Mouse (Mus musculus) gastrocnemius, postnatal 25 days (tissue): Measurements from ENCODE around the gene Ttc27. TPM values are rescaled to one million over a fixed set of nuclear protein-coding genes. Genes with fewer than 3 reads are reported as not detected.

Experiments used
- DNase-seq: peaks from one replicate; pipeline ENCODE4 v3.0.0; 2022
- total RNA-seq, 2 experiments: library from RNA; stranded (reverse); gene quantifications; 1 replicate in 1 of 2; 2 replicates in 1 of 2; pipeline ENCODE4 v1.2.3; 2021

The Ttc27 gene
- total RNA-seq, 2 experiments from 2014 or later = 9.1 to 12.6 TPM

DNA sequence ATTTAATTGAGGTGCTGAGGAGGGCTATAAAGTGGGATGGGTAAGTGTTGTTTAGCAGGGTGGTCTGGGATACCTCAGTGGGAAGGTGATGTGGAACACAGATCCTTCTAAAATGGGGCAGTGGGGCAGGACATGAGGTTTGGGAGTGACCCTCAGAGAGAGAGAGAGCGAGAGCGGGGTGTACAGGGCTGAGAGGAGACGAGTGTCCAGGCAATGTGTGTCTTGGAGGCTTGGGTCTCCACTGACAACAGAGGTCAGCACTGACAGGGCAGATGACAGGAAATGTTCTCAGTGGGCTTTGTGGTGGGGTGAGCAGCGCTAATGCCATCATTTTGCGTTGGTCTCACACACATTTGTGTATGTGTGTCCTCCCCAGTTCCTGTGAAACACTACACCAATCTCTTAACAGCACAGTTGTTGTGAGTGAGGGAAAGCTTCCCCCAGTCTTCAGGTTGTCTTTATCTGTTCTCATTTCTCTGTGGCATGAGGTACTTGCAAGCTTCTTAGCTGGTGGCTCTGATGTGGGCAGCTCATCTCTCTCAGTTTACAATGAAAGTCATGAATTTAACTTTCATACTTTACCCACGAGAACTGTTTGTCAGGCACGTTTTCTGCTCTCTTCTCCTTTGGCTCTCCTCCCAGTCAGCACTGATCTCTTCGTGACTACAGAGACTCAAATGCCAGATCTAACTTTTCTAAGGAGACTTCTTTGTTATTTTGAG is 35.5 kb downstream of the Ttc27 start:
- DNase-seq = no peak

DNA sequence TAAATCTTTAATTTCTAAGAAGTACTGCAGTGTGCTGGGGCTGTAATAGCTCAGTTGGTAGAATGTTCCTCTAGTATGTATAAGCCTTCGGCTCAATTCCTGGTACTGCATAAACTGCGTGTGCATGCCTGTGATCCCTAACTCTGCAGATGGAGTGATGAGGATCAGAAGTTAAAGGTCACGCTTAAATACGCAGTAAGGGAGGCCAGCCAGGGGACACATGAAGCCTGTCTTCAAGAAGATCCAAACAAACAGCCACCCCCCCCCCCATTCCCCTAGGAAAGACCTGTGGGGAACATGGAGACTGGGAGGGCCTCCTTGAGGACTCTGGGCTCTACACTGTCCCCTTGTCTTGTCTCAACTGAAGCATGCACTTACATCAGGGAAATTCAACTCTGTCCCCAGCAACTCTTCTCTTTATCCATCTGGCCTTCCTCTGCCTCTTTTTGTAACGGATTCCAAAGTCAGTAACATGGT is 36.1 kb downstream of the Ttc27 start:
- no peak for DNase-seq

DNA sequence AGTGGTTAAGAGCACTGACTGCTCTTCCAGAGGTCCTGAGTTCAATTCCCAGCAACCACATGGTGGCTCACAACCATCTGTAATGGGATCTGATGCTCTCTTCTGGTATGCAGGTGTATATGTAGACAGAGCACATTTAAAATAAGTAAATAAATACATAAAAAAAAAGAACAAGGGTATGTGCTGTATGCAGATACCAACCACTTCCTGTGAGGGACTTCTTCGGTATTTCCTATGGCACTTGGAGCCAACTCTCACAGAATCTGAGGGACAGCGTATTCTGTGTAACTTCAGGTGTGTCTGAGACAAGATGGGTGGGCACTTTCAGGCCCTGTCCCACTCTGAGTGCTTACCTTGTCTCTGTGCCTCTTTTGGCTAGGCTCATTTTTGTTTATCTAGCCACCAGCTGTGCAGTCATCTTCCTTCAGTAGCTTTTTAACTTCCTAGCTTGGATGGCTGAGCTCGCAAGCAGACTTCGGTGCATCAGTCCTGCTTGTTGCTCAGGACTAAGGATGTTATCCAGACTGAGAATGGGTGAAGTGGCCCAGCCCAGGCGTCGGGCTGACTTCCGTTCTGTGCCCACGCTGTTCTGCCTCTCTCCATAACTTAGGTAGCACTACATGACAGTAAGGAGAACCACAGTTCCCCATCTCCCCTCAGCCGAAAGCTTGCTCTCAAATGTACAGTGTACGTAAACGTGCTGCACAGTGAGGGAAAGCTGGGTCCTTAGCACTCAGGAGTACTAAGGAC is 37.0 kb downstream of the Ttc27 start:
- no peak for DNase-seq

DNA sequence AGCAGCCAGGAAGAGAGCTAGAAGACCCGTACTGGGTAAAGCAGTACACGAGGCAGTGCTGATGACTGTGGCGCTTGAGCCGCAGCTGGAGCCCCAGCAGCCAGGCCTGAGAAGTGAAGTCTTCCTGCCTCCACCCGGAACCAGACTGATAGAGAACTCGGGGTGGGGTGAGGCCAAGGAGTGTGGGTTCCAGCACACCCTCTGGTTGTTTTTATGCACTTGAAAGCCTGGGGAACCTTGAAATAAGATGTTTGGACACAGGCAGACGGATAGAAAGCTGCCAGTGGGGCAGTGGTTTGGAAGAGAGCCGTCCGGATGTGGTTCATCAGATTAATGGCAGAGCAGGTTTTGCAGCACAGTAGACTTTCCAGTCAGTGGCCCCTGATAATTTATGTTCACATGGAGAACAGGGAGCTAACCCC is 51.9 kb downstream of the Ttc27 start:
- DNase-seq = no peak

DNA sequence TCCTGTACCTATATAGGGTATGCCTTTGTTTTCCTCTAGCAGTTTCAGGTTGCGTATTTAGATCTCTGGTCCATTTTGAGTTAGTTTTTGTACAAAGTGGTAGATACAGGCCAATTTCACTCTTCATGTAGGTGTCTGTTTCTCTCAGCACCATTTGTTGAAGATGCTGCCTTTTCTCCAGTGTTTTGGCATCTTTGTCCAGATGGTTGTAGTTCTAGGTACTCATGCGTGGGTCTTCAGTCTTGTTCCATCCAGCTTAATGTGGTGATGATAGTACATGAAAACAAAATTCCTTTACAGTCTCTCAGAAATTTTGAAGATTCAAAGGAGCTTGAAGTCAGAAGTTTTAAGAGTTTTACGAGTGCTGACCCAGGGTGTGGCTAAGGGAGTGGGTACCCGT is 54.8 kb downstream of the Ttc27 start:
- DNase-seq = no peak

DNA sequence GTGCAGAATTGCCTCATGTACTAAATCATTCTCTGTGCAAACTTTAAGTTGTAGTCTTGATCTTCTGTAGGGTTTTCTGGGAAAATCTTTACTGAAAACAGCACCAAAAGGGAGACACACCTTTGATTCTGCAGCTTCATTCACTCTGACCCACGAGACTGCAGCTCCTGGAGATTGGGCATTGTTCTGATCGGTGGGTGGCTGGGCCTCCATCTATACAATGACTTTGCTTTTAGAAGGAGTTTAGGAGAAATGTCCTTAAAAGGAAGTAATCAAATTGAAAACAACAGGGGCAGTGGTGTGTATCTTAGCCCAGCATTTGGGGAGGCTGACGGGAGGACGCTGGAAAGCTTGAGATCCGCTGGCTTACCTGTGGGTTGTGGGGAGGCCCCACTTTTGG is 56.0 kb downstream of the Ttc27 start:
- DNase-seq = no peak

DNA sequence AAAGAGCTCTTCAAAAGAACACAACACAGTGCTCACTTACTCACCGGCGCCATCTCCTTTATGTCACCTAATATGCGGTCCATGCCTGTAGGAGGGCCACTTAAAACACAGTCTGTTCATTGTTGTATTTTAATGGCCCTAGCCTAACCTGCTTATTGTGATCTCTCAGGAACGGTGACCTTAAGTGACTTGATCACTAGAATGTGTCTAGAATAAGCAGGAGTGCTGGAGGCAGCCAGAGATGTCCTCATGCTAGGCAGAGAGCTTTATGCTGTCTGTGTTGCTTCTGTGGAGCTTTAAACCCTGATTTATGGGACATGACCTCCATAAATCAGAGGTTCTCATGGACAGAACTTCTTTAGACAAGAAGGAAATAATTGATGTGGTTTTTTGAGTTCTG is 62.6 kb downstream of the Ttc27 start:
- DNase-seq = no peak

DNA sequence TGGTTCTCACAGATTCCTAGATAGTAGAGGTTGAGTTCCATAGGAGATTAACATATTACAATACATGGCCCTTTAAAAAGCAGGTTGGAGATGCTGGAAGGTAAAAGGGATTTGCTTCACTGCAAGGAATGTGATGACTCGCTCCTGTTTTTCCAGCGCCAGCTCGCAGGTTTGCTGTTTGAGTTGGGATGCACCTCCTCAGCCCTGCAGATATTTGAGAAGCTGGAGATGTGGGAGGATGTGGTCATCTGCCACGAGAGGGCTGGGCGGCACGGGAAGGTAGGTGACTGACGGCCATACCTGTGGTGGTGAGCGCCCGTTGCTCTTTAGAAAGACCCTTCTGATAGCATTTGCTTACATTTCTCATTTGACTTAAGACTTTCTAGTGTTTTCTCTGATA is 63.1 kb downstream of the Ttc27 start:
- no peak for DNase-seq

DNA sequence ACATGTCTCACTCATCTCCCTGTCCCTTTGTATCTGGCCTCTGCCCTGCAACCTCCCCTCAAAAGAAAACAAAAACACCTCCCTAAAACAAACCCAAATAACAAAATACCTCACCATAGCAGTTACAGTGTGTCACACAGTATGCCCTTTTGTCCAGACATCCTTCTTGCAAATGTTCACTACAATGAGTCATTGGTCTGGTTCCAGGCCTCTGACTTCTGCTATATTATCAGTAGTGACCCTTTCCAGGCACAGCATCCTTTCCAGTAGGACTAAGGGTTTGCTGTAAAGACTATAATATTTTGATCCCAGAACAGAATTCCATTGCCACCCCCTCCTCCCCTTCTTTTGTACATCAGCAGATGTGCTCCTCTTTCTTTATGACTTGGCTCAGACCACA is 64.4 kb downstream of the Ttc27 start:
- DNase-seq = no peak

DNA sequence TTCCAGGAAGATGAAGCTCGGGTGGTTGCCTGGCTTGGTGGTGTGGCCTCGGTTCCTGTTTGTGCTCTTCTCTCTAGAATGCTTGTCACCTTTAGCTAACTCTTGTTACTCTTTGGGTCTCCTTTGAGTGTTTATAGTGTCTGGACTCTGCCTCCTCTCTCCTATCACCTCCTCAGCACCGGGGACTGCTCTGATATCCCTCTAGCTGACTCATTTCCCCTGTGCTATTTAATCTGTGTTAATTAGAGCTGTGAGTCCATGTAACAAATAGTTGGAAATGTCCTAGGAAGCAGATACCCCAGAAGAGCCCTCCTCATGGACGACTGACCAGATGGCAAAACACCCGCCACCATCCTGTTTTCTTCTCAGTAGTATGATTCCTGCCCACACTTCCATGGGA is 68.1 kb downstream of the Ttc27 start:
- no peak for DNase-seq

DNA sequence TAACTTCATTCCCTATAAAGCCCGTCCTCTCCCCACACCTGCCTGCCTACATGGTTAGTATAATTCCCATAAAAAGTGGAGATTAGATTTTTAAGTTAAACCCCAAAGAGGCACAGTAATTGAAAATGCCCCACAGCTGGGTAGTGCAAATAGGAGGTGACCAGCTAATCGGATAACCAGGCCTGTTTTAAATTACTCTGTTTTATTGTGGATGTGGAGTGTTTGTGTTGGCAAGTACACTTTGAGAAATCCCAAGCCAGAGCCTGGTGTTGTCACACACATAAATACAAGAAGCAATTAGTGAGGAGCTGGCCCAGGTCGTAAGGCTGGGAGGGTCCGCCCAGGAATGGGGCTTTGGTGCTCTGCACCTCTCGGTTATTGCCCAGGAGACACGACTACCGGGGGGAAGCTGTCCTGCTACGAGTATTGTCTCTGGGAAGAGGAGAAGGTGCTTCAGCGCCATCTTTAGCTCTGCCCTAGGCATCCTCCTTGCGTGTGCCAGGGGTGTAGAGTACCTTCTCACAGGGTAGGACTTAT is 68.7 kb downstream of the Ttc27 start:
- DNase-seq = no peak

DNA sequence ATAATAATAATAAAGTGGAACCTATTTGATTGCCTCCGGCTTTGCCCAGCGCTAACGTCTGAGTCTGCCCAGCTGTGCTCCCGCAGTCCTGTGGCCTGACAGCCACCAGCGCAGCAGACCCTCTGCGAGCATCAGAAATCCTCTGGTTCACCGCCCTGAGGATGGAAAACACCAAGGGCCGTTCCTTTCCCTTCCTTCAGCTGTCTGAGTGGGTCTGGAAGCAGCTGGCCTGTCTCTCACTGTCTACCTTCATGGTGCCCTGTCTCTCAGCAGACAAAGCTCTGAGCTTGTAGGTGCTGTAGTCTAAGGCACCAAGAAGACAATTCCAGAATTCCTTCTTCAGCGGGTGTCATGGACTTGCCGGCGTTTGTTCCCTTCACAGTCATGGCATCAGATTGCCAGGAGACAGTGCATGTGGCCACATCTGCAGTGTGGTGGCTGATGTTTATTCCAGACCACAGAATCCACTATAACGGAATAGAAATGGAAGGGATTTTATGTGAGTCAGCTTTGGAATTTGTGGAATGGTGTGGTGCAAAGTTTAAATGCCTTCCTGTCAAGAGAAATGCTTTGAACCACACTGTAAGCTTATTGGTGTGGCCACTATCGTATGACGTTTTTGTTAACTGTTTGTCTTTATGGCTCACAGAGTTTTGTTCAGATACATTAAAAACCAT is 78.6 kb downstream of the Ttc27 start:
- no peak for DNase-seq

DNA sequence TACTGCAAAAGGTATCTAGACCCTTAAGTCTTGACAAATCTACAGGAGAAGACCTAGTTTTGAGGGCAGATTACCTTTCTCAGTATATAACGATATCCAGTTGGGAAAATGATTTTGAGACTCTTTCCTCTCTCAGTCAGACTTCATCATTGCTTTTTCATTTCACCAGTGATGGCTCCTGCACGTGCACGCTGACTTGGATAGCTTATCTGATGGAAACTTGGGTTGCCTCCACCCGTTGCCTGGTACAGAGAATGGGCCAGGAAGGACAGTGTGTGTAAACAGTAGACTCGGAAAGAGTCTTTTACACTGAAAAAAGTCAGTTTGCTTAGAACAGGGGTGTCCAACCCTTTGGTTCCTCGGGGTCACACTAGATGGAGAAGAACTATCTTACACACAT is 82.3 kb downstream of the Ttc27 start:
- DNase-seq = no peak

DNA sequence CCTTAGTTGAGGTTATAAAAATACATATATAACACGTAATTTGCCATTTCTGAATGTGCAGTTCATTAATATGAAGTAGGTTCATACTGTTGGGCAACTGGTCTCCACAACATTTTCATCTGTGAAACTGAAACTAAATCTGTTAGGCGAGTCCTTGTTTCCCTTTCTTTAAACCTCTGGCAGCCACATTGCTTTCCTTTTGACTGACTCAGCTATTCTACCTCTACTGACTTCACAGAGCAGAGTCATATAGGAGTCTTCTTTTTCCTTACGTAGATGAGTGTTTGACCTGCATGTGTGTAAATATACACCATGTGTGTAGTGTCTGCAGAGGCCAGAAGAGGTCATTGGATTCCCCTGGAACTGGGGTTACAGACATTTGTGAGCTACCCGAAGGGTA is 85.2 kb downstream of the Ttc27 start:
- no peak for DNase-seq

DNA sequence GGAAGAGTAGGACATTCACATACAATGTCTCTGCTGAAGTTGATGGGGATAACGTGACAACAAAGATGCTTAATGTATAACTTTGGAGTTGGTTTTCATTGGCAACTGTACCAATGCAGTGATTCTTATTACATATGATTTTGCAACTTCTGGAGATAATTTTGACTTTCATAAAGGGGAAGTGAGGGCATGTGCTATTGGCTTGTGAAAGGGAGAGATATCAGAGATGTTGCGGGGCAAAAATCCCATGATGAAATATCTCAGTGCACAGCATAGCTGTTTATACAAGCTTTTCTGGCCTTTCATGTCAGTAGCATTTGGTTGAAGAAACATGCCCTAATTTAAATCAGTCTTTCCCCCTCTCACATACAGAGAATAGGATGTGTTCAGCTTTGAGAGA is 86.3 kb downstream of the Ttc27 start:
- DNase-seq = no peak

DNA sequence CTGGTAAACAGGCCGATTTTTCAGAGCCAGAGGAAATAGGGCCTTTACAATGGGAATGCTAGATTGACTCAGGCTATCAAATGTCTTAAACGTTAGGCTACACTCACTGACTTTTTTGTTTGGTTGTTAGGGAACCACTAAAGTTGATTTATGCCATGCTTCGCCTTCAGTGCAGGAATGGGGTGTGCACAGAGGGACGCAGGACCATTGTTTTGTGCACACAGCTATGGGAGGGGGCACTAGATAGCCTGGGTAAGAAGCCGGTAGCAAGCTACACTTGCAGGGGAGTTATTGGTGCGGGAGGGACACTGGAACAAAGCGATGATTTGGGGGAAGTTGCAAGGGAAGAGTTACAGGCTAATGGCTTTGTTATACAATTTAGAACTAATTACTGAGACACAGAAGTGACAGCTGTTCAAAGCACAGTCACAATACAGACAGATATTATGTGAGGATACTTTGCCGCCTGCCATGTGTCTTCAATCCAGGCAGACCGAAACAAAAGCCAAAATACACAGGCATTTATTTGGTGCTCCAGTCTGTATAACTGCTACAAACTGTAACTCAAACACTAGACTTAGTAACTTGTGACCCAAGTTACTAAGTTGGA is 86.9 kb downstream of the Ttc27 start:
- no peak for DNase-seq

DNA sequence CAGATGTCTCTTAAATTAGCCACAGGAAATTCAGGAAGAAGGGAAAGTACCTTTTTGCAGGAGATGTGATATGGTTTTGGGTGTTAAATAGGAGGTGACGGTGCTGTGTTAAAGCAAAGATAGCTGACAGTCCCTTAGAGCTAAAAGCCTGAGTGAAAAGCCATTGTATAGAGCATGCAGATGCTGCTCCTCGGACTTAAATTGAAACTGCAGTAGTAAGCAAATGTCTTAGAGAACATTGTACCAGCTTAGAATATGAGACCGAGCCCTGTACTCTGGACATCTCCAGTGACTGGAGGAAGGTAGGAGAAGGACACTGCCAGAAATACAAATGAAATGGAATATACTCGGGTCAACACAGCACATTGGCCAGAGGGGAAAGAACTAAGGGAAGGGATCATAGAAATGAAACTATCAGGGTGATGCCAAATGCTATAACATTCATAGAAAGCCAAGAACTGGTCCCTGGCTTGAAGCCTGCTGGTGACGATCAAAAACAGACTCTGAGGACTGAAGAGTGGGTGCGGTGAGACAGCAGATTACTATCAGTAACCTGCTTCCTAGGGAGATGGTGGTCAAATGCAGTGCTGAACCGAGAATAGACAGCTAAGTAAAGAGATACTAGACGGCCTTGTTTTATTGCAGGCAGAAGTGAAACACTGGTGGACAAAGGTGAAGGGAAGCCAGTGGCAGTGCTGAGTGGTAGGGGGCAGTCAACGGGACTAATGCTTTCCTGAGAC is 90.1 kb downstream of the Ttc27 start:
- no peak for DNase-seq

DNA sequence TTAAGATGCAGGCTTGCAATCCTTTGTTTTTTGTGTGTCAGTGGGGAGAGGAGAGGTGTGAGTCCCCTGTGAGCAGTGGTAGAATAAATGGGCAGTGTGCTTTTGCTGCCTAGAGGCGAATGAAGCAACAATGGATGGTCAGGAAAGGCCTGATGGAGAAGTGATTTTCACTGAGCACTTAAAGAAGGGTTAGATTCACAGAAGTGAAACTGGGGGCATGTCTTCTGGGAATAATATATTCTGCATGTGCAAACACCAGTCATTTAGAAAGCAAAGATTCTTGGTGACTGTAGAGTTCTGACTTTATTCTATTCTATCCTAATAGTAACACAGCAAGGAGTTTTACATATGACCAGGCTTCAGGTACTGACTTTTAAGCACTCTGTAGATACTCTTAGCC is 90.8 kb downstream of the Ttc27 start:
- no peak for DNase-seq

DNA sequence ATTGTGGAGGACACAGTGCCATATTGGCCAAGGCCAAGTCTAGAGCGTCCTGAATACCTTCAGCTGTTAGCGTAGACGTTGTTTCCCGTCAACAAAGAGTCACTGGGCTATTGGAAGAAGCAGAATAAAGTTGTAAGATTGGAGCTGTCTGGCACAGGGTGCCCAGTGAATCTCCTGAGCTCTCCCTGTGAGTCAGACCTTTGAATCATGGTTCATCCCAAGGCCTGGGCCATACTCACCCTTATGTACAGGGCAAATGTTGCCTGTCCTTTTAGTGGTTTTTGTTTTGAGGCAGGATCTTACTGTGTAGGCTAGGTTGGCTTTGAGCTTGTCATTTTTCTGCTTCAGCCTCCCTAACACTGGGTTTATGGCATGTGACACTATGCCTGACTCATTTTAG is 91.4 kb downstream of the Ttc27 start:
- no peak for DNase-seq

DNA sequence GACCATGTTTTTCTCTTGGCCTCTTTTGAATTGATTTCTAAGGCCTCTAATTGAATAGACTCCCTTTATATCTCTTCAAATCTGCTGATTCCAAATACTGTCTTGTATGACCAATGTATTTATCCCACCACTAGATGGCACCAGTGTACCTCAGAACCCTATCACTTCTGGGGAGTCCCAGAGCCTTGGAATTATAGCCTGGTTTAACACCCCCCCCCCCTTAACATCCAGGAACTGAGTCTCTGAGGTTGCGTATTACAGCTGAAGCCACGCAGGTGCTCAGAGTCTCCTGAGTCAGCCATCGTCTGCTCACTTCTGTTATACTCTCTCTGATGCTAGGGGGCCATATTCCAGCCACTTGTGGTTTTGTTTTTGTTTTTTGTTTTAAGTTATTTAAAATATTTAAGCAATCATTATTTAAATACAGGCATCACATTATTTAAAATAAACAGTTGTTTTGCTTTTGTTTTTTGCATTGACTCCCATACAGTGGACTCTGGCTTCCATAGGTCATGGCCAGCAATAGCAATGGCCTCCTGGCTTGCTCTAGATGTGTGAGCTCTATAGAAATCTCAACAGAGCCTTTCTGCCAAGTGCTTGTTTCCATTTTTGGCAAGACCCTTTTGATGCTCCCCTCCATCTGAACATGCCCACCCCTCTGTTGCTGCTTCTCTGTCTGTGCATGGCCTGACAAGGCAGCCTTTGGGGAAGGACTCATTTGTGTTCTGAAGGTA is 93.5 kb downstream of the Ttc27 start:
- no peak for DNase-seq

DNA sequence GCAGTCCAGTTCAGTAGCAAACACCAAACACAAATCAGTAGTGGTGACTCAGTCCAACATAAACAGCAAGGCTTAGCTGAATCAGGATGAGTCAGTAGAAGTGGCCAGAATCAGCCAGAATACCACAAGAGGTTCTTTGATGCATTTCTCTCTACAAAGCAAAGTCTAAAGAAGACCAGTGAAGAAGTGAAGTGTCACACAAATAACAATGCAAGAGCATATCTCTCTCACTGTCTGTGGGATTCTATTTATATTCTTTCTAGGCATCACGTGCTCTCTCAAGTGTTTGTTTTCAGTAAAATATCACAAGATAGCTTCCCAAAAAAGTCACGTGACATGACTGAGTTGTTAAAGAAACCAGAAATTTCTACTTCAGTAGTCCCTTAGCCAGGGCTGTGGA is 102.2 kb downstream of the Ttc27 start:
- DNase-seq = no peak
